Mouse (Mus musculus): Measurements from ENCODE around the gene Hcn3. TPM values are rescaled to one million over a fixed set of nuclear protein-coding genes. Genes with fewer than 3 reads are reported as not detected.

Gene Hcn3
- 1.9 and 2.2 TPM in 2 replicates for polyA plus RNA-seq (2015; fragmentation: Nextera tagmentation; extraction: Ambion mirVana)

- H3K4me1 ChIP-seq, result peaks cover 18% of the 10 kb centered on the region
- ATAC-seq (ENCODE audit: insufficient number of reproducible peaks, low FRiP score, low TSS enrichment, low read depth), result peak; percentile 68; the same call in 1 of the 2 replicates
- no peaks in the 10 kb centered on the region for H3K9me3 ChIP-seq
- WGBS, result 0% methylated on average over 62 of the region's 66 CpGs
- peak within 1 kb of the TSS; percentile 37 for H3K9ac ChIP-seq
- H3K4me3 ChIP-seq, result peak within 1 kb of the TSS; percentile 54
- no peaks in the 10 kb centered on the region for H3K36me3 ChIP-seq
- H3K27me3 ChIP-seq, result peaks cover 22% of the 10 kb centered on the region
- peak within 1 kb of the TSS; percentile 99 for H3K4me2 ChIP-seq
- H3K27ac ChIP-seq, result no peak within 1 kb of the TSS
These were observed at the start of gene Hcn3 for GRCm38 (mm10) chr3:89159616-89160344. Gene Hcn3, minus strand, starts transcription at chr3:89160196.

- no peak for ATAC-seq (ENCODE audit: insufficient number of reproducible peaks, low FRiP score, low TSS enrichment, low read depth)
- Histone ChIP-seq H3K9me3 (no peaks in the 10 kb centered on the region), H3K4me3 (no peak overlapping the region), H3K4me1 (peaks cover 36% of the 10 kb centered on the region), H3K27me3 (no peaks in the 10 kb centered on the region), H3K9ac (0 out of 2 replicates have a peak overlapping the region, but pooled peaks have one; percentile 4), H3K4me2 (no peak overlapping the region), H3K27ac (peak overlapping the region; percentile 85), H3K36me3 (peaks cover 64% of the 10 kb centered on the region)
- whole genome bisulfite sequencing, result 92% methylated on average over 7 of the region's 7 CpGs
These were observed 49.7 kb upstream of the Hcn3 start for GRCm38 (mm10) chr3:89209731-89210130.

DNA sequence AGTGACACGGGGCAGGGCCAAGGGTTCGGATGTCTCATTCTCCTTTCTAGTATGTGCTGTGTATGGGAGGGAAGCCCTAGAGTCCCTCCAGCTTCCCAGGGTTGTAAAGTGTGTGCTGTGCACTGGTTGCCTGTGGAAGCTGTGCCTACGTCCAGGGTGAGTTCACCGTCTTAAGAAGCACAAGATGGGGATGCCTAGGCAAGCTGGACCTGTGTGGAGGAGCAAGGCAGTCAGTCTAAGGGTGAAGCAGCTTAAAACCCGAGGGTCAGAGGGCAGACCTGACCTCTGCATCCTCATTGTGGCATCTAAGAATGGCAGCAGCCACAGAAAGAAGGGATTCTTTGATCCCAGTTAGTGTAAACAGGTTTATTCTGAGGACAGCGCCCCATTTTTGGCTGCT lies 48.7 kb upstream of the Hcn3 start:
- H3K27ac ChIP-seq, result peak overlapping the region; percentile 85; the same call in 1 of the 2 replicates
- ATAC-seq (ENCODE audit: insufficient number of reproducible peaks, low FRiP score, low TSS enrichment, low read depth), result no peak
- peaks cover 31% of the 10 kb centered on the region for H3K4me1 ChIP-seq
- no peaks in the 10 kb centered on the region for H3K27me3 ChIP-seq
- H3K4me3 ChIP-seq, result no peak overlapping the region
- peaks cover 71% of the 10 kb centered on the region for H3K36me3 ChIP-seq
- no peak overlapping the region for H3K9ac ChIP-seq
- H3K4me2 ChIP-seq, result no peak overlapping the region
- H3K9me3 ChIP-seq, result no peaks in the 10 kb centered on the region
- WGBS, result 88% methylated on average over 6 of the region's 6 CpGs

- Histone ChIP-seq H3K4me2 (no peak overlapping the region), H3K9me3 (no peaks in the 10 kb centered on the region), H3K27ac (peak overlapping the region; percentile 3; the same call in 1 of the 2 replicates), H3K9ac (no peak overlapping the region), H3K27me3 (no peaks in the 10 kb centered on the region), H3K4me3 (no peak overlapping the region), H3K36me3 (peaks cover 71% of the 10 kb centered on the region), H3K4me1 (peaks cover 33% of the 10 kb centered on the region)
- ATAC-seq (ENCODE audit: insufficient number of reproducible peaks, low FRiP score, low TSS enrichment, low read depth), result no peak
- WGBS, result 86% methylated on average over 13 of the region's 13 CpGs
These were observed 48.2 kb upstream of the Hcn3 start for GRCm38 (mm10) chr3:89208075-89208657.

DNA sequence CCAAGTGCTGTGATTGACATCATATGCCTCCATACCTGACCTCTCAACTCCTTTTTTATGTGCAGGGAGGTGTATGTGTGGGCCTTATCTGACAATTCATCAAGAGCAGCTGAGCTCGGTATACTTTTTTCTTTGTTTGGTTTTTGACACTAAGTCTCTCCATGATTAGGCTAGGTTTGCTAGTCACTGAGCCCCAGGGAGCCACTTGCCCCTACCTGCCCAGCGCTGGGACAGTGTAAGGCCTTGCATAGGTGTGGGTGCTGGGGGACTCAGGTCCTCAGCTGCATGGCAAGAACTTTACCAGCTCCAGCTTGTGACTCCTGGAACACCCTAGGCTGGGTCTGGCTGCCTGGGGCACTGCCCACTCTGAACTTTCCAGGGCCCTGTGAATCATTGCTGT lies 46.7 kb upstream of the Hcn3 start:
- Histone ChIP-seq H3K9ac (no peak overlapping the region), H3K4me2 (no peak overlapping the region), H3K9me3 (no peaks in the 10 kb centered on the region), H3K4me1 (peaks cover 28% of the 10 kb centered on the region), H3K27me3 (no peaks in the 10 kb centered on the region), H3K4me3 (no peak overlapping the region), H3K27ac (no peak overlapping the region), H3K36me3 (peaks cover 71% of the 10 kb centered on the region)
- ATAC-seq (ENCODE audit: insufficient number of reproducible peaks, low FRiP score, low TSS enrichment, low read depth), result no peak
- 85% methylated on average over 2 of the region's 2 CpGs for WGBS

DNA sequence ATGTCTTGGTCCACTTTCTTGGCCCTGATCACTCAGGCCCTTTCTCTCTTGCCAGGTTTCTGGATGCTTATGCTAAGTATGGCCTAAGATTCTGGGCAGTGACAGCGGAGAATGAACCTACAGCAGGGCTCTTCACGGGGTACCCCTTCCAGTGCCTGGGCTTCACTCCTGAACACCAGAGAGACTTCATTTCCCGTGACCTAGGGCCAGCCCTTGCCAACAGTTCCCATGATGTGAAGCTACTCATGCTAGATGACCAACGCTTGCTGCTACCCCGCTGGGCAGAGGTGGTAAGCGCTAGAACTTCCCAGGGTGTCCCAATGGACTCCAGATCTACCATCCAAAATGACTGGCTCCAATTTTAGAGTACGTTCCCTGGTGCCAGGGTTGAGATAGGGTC lies 46.1 kb upstream of the Hcn3 start:
- peaks cover 27% of the 10 kb centered on the region for H3K4me1 ChIP-seq
- no peak for ATAC-seq (ENCODE audit: insufficient number of reproducible peaks, low FRiP score, low TSS enrichment, low read depth)
- peaks cover 67% of the 10 kb centered on the region for H3K36me3 ChIP-seq
- H3K9me3 ChIP-seq, result no peaks in the 10 kb centered on the region
- H3K9ac ChIP-seq, result no peak overlapping the region
- H3K27ac ChIP-seq, result no peak overlapping the region
- H3K4me3 ChIP-seq, result no peak overlapping the region
- 93% methylated on average over 7 of the region's 7 CpGs for WGBS
- H3K27me3 ChIP-seq, result no peaks in the 10 kb centered on the region
- no peak overlapping the region for H3K4me2 ChIP-seq

- Histone ChIP-seq H3K27me3 (no peaks in the 10 kb centered on the region), H3K36me3 (peaks cover 39% of the 10 kb centered on the region), H3K27ac (no peak overlapping the region), H3K4me2 (peak overlapping the region; percentile 61), H3K4me1 (peaks cover 7% of the 10 kb centered on the region), H3K4me3 (peak overlapping the region; percentile 56), H3K9ac (peak overlapping the region; percentile 28; the same call in 1 of the 2 replicates), H3K9me3 (no peaks in the 10 kb centered on the region)
- ATAC-seq (ENCODE audit: insufficient number of reproducible peaks, low FRiP score, low TSS enrichment, low read depth), result no peak
- WGBS, result 38% methylated on average over 5 of the region's 5 CpGs
These were observed 43.1 kb upstream of the Hcn3 start for GRCm38 (mm10) chr3:89203142-89203514.

DNA sequence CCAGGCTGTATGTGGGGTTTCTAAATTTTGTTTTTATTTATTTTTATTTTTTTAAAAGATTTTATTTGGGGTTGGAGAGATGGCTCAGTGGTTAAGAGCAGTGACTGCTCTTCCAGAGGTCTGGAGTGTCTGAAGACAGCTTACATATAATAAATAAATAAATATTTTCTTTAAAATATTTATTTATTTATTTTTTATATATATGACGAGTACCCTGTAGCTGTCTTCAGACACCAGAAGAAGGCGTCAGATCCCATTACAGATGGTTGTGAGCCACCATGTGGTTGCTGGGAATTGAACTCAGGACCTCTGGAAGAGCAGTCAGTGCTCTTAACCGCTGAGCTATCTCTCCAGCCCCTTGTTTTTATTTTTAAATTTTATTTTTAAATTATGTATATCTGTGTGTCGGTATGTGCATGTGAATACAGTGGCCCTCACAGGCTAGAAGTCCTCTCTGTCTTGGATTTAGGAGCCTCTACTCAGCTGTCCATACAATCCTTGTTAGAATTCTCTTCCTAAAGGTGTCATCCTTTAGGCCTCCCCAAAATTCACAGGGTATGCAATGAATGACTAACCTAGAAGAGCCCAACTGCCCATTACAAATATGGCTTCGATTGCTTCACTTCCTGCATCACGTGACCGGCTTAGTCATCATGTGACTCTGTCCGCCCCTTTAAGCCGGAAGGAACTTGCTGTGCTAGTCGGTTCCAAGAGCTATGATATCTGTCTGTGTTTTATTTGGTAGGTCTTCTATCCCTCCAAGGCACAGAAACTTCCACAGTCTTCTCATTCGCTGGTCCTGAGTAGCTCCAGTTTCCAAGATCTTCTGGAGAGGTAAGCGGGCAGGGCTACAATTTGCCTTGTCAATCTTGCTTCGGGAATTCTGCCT lies 42.5 kb upstream of the Hcn3 start, which contains the start of gene Gba:
TSS of gene Gba (plus strand) at position 676 of the 889 bp plus-strand sequence.
- WGBS, result 27% methylated on average over 13 of the region's 13 CpGs
- peak; percentile 78 for ATAC-seq (ENCODE audit: insufficient number of reproducible peaks, low FRiP score, low TSS enrichment, low read depth)
- H3K9me3 ChIP-seq, result no peaks in the 10 kb centered on the region
- peak within 1 kb of the TSS; percentile 61 for H3K4me2 ChIP-seq
- H3K36me3 ChIP-seq, result peaks cover 33% of the 10 kb centered on the region
- H3K4me3 ChIP-seq, result peak within 1 kb of the TSS; percentile 56
- H3K27me3 ChIP-seq, result no peaks in the 10 kb centered on the region
- peak within 1 kb of the TSS; percentile 28; the same call in 1 of the 2 replicates for H3K9ac ChIP-seq
- H3K4me1 ChIP-seq, result peaks cover 7% of the 10 kb centered on the region
- peak within 1 kb of the TSS; percentile 34; the same call in 1 of the 2 replicates for H3K27ac ChIP-seq

- H3K36me3 ChIP-seq, result peaks cover 8% of the 10 kb centered on the region
- no peak overlapping the region for H3K4me3 ChIP-seq
- WGBS, result 76% methylated on average over 3 of the region's 3 CpGs
- H3K9ac ChIP-seq, result no peak overlapping the region
- no peak overlapping the region for H3K27ac ChIP-seq
- peaks cover 17% of the 10 kb centered on the region for H3K4me1 ChIP-seq
- no peaks in the 10 kb centered on the region for H3K9me3 ChIP-seq
- no peak overlapping the region for H3K4me2 ChIP-seq
- no peaks in the 10 kb centered on the region for H3K27me3 ChIP-seq
- no peak for ATAC-seq (ENCODE audit: insufficient number of reproducible peaks, low FRiP score, low TSS enrichment, low read depth)
These were observed 39.8 kb upstream of the Hcn3 start for GRCm38 (mm10) chr3:89199839-89200238.

GRCm38 (mm10) chr3:89195979-89196877 lies 36.2 kb upstream of the Hcn3 start:
- Histone ChIP-seq H3K4me2 (peak overlapping the region; percentile 65), H3K36me3 (no peaks in the 10 kb centered on the region), H3K4me3 (peak overlapping the region; percentile 45), H3K4me1 (peaks cover 10% of the 10 kb centered on the region), H3K9me3 (no peaks in the 10 kb centered on the region), H3K27ac (peak overlapping the region; percentile 90), H3K9ac (0 out of 2 replicates have a peak overlapping the region, but pooled peaks have one; percentile 37), H3K27me3 (no peaks in the 10 kb centered on the region)
- ATAC-seq (ENCODE audit: insufficient number of reproducible peaks, low FRiP score, low TSS enrichment, low read depth), result peak; percentile 97
- WGBS, result 9% methylated on average over 33 of the region's 33 CpGs

- no peaks in the 10 kb centered on the region for H3K27me3 ChIP-seq
- H3K4me2 ChIP-seq, result no peak overlapping the region
- WGBS, result 91% methylated on average over 2 of the region's 2 CpGs
- no peak overlapping the region for H3K9ac ChIP-seq
- H3K4me3 ChIP-seq, result no peak overlapping the region
- no peaks in the 10 kb centered on the region for H3K9me3 ChIP-seq
- no peak overlapping the region for H3K27ac ChIP-seq
- peaks cover 10% of the 10 kb centered on the region for H3K4me1 ChIP-seq
- ATAC-seq (ENCODE audit: insufficient number of reproducible peaks, low FRiP score, low TSS enrichment, low read depth), result no peak
- peaks cover 2% of the 10 kb centered on the region; the same call in 1 of the 2 replicates for H3K36me3 ChIP-seq
These were observed 33.9 kb upstream of the Hcn3 start for GRCm38 (mm10) chr3:89193853-89194252.

Data from limb, embryonic 15.5 days (tissue).